Mouse (Mus musculus): ENCODE measurements at regions not wholly inside any gene's neighbourhood (a gene's known extent, or its start where the extent isn't known, plus 50 kb on each side); places are given as distances from the start of the nearest gene placed in this dataset.

DNA sequence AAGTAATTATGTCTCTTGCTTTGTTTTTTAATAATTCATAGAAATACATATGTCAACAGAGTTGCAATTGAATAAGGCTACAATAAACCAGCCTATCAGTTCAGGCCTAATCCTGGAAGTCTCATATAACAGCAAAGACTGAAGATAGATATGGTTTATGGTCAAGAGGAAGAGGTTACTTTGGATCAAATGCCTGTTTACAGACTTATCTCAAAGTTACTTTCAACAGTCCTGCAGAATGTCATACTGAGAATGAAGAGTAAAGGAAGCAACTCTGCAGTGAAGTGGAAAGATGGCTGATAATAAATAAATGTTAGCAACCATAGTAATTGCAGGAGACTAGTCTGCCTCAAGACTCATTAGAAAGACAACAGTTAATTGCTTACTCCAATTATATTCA, 684.8 kb upstream of the Vstm2a start:
- ChIA-PET POLR2A (no interaction called here), CTCF (no interaction called here)

DNA sequence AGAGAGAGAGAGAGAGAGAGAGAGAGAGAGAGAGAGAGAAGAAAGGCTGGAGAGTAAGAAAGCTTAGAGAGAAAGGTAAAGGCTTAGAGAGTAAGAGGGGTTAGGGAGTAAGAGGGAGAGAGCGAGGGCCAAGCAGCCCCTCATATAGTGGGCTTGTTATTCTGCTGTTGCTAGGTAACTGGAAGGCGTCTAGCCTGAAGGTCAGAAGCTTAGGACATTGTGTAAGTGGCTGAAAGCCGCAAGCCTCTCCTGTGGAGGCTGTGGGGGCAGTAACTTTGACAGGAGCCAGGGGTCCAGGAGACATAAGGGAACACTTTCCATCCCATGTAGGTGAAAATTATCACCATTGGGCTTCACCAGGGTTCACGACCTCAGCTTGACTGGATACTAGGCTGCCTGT, 637.6 kb upstream of the Vstm2a start:
- ChIA-PET CTCF (no interaction called here), POLR2A (no interaction called here)

DNA sequence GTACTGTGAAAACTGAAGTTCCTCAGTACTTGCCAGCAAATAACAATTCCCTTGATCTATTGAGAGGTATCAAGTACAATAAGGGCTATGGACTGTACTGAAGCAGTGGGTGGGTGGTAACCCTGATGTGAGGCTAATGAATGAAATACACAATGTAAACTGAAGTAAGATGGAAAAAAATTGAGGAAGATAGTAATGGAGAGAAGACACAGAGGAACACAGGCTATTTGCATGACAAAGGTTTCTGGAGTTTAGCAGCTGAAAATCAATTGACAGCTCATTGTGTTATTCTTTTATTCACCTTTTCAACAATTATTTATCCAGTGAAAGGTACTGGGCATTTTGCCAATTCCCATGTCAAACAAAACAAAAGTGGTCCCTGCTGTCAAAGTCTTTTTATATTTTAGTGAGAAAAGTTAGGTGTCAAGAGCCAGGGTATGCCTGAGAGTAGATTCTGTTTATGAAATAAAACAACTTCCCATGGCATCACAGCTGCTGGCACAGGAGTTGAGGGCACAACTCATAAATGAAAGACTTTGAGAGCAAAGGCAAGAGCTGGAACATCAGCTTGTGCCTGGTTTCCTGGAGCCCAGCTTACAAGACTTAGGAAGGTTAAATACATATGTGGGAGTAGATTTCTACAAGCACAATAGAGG, 608.4 kb upstream of the Vstm2a start:
- ChIA-PET CTCF (interaction anchor here in 1 of 4 experiments (0.5 kb wide), 1 partner anchor 714 kb away, joined by 3 read pairs; no protein-coding TSS in a partner anchor), POLR2A (no interaction called here)

DNA sequence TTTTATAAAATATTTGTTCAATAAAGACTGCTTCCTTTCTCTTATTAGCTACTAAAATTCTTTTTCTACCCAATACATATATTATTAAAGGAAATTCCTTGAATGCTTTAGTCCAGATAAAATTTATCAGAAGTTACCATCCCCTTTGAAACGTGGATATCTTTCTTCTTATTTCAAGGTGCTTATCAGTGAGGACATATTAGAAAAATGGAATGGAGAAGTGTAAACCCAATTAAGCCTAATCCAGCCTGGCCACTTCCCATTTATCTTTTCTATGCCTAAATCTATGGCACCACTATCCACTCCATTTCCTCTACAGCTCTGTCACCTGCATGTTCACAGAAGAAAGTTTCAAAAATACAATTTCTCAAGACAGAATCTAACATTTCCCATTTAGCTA, 568.5 kb upstream of the Vstm2a start:
- ChIA-PET POLR2A (no interaction called here), CTCF (no interaction called here)

DNA sequence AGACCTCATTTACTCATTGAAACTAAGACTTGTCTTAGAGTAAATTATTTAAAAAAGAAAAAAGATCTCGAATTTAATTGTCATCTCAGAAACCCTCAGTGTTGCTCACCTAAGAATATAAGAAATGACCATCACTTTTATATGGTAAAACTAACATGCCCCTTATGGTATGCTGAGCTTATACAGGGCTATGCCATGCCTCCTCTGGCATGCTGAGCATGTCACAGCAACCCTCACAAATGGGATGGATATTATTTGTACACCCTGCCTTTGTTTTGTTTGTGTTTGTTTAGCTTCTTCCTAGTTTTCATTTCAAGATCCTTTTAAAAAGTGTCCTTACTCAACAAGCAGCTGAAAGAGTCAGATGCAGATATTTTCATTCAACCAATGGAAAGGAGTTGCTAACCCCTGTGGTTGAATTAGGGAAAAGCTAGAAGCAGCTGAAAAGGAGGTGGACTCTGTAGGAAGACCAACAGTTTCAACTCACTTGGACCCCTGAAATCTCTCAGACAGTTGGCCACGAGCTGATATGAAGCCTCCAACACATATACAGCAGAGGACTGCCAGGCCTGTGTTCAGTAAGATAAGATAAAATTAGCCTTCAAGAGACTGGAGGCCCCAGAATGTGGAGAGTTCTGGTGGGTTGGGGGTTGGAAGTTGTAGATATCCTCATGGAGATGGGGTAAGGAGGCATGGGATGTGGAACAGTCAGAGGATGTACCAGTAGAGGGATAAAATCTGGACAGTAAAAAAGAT, 559.3 kb upstream of the Vstm2a start:
- ChIA-PET POLR2A (no interaction called here), CTCF (no interaction called here)

DNA sequence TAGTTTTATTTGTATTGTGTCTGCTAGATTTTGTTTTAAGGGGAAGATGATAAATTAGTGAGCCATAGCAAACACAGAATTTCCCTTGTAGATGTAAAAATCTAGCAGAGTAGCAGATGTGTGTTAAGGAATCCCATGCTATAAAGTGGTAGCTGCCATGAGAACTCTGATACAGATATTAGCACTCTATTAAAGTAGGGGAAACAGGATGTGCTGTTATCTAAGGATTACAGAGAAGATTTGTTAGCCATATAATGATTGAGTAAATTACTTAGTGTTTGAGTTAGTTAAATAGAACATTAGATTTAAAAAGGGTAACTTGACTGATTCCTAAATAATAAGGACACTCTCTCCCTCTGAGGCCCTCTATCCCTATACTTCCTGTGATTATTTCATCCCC, 541.5 kb upstream of the Vstm2a start:
- ChIA-PET POLR2A (no interaction called here), CTCF (no interaction called here)

DNA sequence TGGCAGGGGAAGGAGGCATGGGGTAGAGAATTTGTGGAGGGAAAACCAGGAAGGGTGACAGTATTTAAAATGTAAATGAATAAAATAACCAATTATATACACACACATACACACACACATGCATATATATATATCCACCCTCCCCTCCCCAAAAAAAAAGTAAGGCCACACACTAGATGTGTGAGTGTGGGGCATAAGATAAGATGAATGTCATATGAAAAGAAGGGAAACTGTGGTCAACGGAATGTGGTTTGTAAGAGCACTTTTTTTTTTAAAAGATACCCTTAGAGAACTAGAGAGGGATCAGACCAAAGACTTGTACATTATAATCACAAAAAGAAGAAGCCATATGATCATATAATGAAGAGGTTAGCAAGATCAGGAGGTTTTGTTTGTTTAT, 540.0 kb upstream of the Vstm2a start:
- POLR2A ChIA-PET, result no interaction called here
- CTCF ChIA-PET, result no interaction called here

DNA sequence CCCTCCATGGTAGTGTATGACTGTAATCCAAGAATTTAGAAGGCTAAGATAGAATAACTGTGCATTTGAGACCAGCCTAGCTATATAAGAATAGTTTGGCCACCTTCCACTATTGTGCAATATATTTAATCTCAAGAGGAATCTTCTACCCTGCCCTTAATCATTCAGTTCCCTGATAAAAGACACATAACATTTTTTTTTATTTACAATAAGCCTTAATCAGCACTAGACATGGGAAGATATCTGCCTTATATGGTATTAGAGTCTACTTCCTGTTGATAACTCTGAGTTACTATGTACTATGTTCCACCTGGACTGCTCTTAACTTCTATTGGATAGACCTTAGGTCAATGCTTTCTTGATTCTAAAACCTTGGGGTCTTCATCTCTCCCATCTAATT, 519.9 kb upstream of the Vstm2a start:
- ChIA-PET CTCF (no interaction called here), POLR2A (interaction anchor here in 1 of 4 experiments (0.7 kb wide), 1 partner anchor 18 kb away, joined by 4 read pairs; no protein-coding TSS in a partner anchor)

DNA sequence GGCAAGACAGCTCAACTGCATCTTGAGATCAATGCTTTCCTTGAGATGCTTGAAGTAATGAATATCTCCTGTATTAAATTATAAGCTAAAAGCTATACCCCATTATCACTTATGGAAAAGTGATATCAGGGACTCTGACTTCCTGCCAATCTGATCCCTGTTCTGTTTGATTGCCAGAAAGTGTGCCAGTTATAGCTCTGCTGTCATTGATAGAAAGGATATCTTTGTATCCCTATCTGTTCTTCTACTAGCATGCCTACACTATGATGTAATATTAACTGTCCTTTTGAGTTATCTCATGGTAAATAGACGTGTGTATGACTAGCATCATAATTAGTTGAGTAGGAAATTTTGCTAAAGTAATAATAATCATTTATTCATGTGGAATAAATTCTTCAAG, 501.5 kb upstream of the Vstm2a start:
- CTCF ChIA-PET, result no interaction called here
- POLR2A ChIA-PET, result interaction anchor here in 1 of 4 experiments (0.6 kb wide), 1 partner anchor 18 kb away, joined by 4 read pairs; no protein-coding TSS in a partner anchor

DNA sequence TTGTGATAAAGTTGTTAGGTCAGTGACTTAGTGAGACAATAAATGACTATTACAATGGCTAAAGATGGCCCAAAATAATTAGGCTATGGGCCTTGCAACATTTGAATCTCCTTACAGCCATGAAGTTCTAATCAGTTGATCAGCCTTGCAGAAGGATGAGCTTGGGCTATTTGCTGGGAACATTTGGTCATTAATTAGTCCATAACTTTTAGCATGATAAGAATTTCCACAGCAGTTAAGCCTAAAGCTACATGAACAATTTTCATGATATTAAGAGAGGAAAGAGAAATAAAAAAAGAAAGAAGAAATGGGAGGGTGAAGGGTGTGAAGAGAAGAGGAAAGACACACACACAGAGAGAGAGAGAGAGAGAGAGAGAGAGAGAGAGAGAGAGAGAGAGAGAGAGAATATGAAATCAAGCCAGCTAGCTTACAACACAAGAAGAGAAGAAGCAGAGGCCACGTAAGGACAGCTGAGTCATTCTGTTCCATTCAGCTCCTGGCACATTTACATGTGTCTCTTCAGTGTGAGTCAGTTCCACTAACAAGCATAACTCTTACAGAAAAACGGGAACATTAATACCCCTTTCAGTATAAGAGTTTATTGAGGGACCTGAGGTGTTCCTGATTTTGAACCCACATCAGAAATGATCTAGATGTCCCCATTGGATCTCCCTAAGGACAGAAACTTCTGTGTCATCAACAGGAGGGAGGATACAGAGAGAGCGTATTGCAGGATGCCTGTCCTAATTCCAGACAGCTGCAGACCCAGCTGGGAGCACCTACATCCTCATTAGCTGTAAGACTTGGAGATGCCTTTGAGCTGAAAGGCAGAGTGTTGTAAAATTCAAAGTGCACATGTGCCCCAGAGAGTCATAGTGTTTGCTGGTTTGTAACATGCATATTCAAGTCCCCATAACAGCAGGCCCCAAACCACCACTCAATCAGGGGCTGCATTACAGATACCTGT, 487.6 kb upstream of the Vstm2a start:
- ChIA-PET CTCF (no interaction called here), POLR2A (no interaction called here)

Data from embryonic stem cell, embryonic (primary cell).